Mouse (Mus musculus): ENCODE results near the gene Ms4a4d.

The Ms4a4d gene

GRCm38 (mm10) chr19:11589205-11589604 lies 52.6 kb downstream of the Ms4a4d start:
- DNase-seq: peak; percentile 59

- DNase-seq: no peak
Observed at GRCm38 (mm10) chr19:11589891-11590449, 53.4 kb downstream of the Ms4a4d start.

- DNase-seq: no peak
Observed at GRCm38 (mm10) chr19:11601349-11601748, 64.7 kb downstream of the Ms4a4d start.

- DNase-seq: peak; percentile 60
Observed at GRCm38 (mm10) chr19:11602026-11602425, 65.4 kb downstream of the Ms4a4d start.

GRCm38 (mm10) chr19:11604603-11605002 lies 68.0 kb downstream of the Ms4a4d start, which contains the start of gene Ms4a6d:
TSS of gene Ms4a6d (minus strand) at chr19:11604849.
- DNase-seq: peak; percentile 11
